Mouse (Mus musculus) layer of hippocampus, postnatal 25 days (tissue): ENCODE results near the gene Myo1a. TPM values are rescaled to one million over a fixed set of nuclear protein-coding genes. Genes with fewer than 3 reads are reported as not detected.
"Not testable (repeated sequence)": the region's sequence is repeated elsewhere in the genome, so short reads cannot be mapped to it uniquely, and the experiment has no call there.

Experiments used
- DNase-seq, 2 experiments: peaks; one replicate each; pipeline ENCODE4 v3.0.0; 2022; ENCODE audit warnings: mixed read lengths in 2 of 2, low spot score in 1 of 2; ENCODE audit errors: extremely low spot score in 1 of 2
- total RNA-seq, 2 experiments: library from RNA; stranded (reverse); gene quantifications; 2 replicates each; pipeline ENCODE4 v1.2.3; 2021

The Myo1a gene
- total RNA-seq, 2 experiments from 2014 or later: 0.66 to 1.0 TPM

DNA sequence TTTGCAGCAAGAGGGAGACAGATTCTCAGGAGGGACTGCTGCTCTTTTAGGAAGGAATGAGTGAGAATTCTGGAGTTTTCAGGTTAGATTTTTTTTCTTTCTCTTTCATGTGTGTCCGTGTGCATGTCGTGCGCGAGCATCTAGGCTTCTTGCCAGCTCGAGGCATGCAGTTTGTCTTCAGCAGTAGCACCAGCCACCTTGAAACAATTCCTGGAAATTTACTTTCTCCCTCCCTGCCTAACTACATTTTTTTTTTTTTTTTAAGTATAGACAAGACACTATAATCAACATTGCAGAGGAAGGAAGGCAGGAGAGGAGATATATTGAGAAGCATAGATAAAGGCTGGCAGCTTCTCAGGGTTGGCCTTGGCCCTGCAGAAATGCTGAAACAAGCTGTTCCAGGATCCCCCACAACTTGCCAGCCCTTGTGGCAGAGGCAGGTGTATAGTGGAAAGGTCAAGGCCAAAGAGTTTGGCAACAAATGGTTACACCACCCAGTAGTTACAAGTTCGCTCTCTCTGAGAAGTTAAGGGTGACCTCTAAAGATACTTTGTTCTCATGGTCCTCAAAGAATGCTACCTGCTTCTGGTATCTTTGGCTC lies 49.7 kb downstream of the Myo1a start:
- no peak for DNase-seq

DNA sequence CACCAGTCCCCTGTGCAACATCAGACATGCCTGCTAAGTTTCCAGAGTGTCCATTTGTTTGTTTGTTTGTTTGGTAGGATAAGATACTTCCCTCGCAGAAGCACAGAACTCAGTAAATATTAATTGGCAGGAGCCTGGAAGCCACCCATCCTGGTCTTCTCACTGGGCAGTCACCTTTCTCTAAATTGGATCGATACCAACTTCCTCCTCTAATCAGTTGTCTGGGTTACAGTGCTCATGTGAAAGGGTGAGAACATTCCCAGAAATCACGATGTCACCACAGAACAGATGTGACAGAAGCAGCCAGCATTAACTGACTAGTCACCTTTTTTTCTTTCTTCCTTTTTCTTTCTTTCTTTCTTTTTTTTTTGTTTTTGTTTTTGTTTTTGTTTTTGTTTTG lies 50.3 kb downstream of the Myo1a start:
- no peak for DNase-seq

DNA sequence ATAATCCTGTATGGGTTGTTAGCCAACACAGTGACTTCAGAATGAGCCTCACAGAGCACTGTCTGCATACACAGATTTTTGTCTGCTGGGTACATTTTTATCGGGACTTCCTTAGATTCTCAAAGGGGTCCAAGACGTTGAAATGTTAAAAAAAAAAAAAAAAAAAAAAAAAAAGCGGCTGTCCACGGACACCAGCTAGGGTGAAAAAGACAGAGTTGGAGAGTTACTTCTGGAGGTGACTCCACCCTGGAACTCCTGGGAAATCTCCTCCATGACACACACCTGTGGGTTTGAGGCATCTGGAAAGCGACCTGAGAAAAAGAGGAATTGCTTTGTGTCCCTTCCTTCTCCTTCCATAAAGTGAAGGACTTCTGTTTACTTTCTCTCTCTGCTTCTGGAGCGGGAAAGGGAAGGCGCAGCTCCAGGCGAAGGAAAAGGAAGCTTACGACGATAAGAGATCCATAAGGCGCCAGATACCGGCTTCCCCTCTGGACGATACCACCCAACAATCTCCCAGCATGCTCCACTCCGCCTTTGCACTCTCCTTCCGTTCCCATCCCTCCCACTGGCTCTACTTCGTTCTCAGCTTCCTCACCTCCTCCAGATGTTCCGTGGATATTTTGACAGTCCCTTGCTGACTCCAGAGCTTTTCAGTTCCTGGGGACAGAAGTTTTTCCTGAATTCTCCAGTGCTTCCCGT lies 50.9 kb downstream of the Myo1a start:
- no peak for DNase-seq

DNA sequence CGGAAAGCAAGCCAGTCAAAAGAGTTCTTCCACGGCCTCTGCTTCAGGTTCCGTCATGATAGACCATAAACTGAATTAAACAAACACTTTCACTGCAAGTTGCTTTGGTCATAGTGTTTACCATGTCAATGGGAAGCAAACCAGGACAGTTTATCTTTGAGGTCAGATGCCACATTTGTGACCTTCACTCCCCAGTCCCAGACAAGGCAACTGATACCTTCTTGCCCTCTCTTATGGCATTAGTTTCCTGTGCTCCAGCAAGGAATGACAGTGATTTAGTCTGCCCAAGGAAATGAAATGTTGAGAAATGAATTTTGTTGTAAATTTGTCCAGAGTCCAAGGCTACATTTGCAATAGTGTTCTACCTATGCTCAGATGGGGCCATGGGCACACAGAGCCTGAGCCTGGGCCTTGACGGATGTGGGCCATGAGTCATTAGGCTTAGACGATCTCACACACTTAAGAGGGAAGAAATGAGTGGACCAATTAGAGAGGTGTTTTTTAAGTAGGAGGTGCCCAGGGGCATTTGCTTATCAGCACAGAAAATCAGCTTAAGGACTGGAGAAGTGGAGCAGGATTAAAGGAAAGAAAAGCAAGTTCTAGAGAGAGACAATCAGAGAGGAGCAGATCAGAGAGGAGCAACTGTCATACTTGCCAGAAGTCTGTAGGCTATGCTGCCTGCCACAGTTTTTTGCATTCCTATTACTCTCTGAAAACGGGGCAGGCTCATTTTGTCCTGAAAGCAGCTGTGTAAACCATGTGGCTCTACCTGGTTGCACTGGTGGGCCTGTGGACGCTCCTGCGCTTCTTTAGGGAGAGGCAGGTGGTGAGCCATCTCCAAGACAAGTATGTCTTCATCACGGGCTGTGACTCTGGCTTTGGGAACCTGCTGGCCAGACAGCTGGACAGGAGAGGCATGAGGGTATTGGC lies 54.5 kb downstream of the Myo1a start, which contains the start of the genes Rdh1 and Rdh16f1:
TSS of gene Rdh1 (plus strand) at position 541 of the 930 bp plus-strand sequence.
TSS of gene Rdh16f1 (plus strand) at position 607 of the 930 bp plus-strand sequence.
- DNase-seq: no peak

DNA sequence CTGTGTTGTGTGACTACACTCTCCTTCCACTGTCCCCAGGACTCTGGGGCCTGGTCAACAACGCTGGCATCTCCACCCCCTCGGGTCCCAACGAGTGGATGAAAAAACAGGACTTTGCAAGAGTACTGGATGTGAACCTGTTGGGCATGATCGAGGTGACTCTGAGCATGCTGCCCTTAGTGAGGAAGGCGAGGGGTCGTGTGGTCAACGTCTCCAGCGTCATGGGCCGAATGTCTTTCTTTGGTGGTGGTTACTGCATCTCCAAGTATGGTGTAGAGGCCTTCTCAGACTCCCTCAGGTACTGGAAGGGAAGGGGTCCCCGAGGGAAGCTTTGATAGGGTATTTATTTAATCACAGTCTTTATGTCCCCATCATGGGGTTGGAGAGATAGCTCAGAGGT lies 58.0 kb downstream of the Myo1a start:
- not testable (repeated sequence) for DNase-seq

DNA sequence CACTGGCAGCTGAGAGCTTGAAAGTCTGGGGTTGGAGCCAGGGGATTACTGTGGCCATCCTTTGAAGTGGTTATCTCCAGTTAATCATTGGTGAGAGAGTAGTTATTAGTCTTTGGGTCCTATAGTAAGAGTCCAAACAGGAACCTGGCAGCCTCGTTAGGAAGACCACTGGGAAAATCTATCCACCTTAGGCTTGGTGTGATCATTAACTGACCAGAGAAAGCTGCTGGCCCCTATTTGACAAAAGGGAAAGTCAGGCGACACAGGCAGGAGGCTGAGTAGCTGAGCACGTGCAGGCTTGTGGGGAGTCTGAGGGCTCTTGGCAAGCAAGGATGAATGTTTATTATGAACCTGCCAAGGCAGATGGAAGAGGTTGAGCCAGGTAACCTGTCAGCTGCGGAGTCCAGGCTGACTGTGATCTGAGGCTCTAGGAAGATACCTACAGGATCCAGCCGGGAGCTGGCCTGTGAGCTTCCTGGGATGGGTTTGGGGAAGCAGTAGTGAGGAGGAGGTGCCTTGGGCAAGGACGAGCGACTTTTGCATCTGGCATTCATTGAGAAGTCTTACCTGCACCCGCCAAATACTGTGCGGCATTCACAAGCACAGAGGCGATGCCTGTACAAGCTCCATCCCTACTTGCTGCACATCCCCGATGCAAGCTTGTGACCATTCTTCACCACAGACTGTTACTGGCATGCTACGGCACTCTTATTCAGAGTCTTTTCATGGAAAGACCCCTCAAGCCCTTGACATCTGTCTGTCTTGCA lies 59.1 kb downstream of the Myo1a start:
- no peak for DNase-seq

DNA sequence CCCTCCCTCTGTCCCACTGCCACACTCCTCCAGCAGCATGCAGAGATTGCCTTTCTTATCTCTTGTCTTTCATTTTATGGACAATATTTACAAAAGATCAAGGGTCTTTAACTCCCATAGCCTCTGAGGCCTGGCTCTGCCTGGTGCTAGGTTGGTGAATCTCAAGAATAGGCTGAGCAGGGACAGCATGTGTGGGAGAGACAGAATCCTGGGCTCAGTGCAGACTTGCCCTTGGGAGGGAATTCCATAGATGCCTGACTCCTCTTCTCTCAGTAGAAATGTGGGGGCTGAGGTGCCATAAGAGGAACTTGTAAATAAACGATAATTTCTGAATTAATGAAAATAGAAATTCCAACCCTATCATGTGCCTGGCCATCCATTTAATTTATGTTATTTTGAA lies 61.6 kb downstream of the Myo1a start:
- no peak for DNase-seq

Other genes with a start within 250 kb of the Myo1a start
- 1 to 10 TPM; 2.4 to 4.6 TPM for gene Stac3, start 203.5 kb upstream of the Myo1a start, total RNA-seq
- 1 to 10 TPM; 4.1 to 6.7 TPM for gene Ndufa4l2, start 190.2 kb upstream of the Myo1a start, total RNA-seq
- 10 to 100 TPM; 29.5 to 31.8 TPM for gene Shmt2, start 182.7 kb upstream of the Myo1a start, total RNA-seq
- 1 to 10 TPM; 1.9 to 2.1 TPM for gene Nxph4, start 170.6 kb upstream of the Myo1a start, total RNA-seq
- gene Lrp1, start 84.0 kb upstream of the Myo1a start, total RNA-seq: 100 to 1,000 TPM; 259 to 316 TPM
- 1 to 10 TPM; 4.1 to 7.2 TPM for gene Stat6, start 62.2 kb upstream of the Myo1a start, total RNA-seq
- gene Nemp1, start 38.3 kb upstream of the Myo1a start, total RNA-seq: 1 to 10 TPM; 5.8 TPM
- gene Nab2, start 36.6 kb upstream of the Myo1a start, total RNA-seq: 10 to 100 TPM; 43.0 to 46.0 TPM
- gene Tac2, start 19.3 kb downstream of the Myo1a start, total RNA-seq: 1 to 10 TPM; 4.2 to 5.0 TPM
- gene Zbtb39, start 34.4 kb downstream of the Myo1a start, total RNA-seq: 10 to 100 TPM in 1 of 2 experiments, 1 to 10 TPM in 1; 9.9 to 10.1 TPM
- gene Gpr182, start 46.6 kb downstream of the Myo1a start, total RNA-seq: 1 to 10 TPM in 1 of 2 experiments, under 1 TPM in 1; 0.74 to 1.4 TPM
- under 1 TPM; 0.12 to 0.14 TPM for gene Rdh1, start 54.6 kb downstream of the Myo1a start, total RNA-seq
- gene Rdh16f1, start 54.6 kb downstream of the Myo1a start, total RNA-seq: under 1 TPM in 1 of 2 experiments, not detected in 1; 0.42 TPM
- gene Rdh9, start 71.2 kb downstream of the Myo1a start, total RNA-seq: under 1 TPM in 1 of 2 experiments, not detected in 1; 0.47 TPM
- gene Rdh16, start 96.0 kb downstream of the Myo1a start, total RNA-seq: under 1 TPM; 0.10 to 0.16 TPM
- not detected for gene Rdh19, start 144.8 kb downstream of the Myo1a start, total RNA-seq
- not detected for gene Rdh16f2, start 161.3 kb downstream of the Myo1a start, total RNA-seq
- not detected for gene Rdh7, start 183.6 kb downstream of the Myo1a start, total RNA-seq
- gene Sdr9c7, start 193.3 kb downstream of the Myo1a start, total RNA-seq: not detected